Mouse (Mus musculus) cerebellum, postnatal 25 days (tissue): ENCODE data around the gene Pkdcc.
A peak's percentile ranks its signal among the peaks of the same experiment; 100 is the strongest.

Experiments
- DNase-seq, 2 experiments: peaks; one replicate each; pipeline ENCODE4 v3.0.0; 2021; ENCODE audit warnings: mixed read lengths in 2 of 2

Gene Pkdcc

DNA sequence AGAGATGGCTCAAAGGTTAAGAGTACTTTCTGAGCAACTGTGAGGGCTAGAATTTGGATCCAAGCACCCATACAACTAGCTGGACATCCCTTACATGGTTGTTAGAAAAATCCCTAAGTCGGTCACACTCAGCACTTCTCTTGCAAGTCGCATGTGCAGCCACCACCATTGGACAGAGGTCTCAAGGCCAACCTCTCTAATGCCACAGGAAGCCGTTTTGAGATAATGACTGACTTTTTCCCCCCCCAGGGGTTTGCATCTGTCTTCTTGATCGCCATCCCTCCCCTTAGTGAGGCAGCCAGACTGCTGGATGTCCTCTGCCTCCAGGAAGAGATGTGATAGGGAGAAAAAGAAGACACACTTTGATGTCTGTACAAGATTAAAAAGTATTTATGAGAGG is 32.1 kb downstream of the Pkdcc start:
- DNase-seq, result no peak

DNA sequence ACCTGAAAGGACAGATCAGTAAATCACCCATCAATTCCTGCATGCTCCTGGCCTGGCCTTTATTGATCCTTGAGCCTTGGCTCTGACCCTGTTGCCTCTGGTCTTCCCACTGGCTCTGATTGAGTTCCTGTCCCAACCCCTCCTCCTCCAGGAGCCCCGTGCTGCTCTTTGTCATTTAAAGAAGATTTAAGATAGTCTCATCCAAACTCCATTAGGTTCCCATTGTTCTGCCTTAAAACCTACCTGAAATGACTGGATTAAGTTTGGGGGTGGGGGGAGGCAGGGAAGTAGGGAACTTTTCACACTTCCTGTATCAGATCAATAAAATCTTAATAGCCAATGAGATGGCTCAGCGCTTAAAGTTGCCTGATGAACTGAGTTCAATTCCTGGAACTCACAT is 33.4 kb downstream of the Pkdcc start:
- no peak for DNase-seq

DNA sequence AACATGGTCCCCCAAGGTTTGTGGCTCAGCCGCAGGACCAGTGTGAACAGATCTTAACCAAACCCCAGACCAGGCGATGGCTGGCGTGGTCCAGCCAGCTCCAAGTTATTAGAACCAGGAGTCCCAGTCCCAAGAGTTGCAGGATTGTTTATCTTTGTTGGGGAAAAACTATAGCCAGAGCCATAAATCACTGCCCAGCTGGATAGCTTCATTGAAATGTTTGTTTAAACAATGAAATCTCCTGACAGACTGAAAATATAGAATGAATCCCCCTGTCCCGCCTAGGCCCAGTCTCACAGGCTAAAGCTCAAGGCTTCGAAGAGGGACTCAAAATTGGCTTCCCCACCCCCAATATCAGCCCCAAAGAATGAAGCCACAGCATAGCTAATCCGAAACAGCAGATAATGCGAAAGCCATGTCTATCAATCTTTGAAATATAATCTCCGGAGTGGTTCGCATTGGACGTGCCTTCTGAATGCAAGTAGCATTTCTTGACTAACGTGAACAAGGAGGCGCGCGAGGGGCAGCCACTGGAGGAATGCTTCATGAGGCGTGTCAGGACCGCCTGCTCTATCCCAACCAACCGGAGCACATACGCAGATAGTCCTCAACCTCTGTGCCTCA is 35.9 kb downstream of the Pkdcc start:
- DNase-seq, result no peak

GRCm38 (mm10) chr17:83253051-83253649 is 38.1 kb downstream of the Pkdcc start:
- peak; percentile 36 to 62 for DNase-seq

- DNase-seq, result peak; percentile 66 to 70
These were observed 52.4 kb downstream of the Pkdcc start for GRCm38 (mm10) chr17:83267202-83268128.

GRCm38 (mm10) chr17:83271509-83271908 is 56.4 kb downstream of the Pkdcc start:
- peak; percentile 75 to 85 for DNase-seq

DNA sequence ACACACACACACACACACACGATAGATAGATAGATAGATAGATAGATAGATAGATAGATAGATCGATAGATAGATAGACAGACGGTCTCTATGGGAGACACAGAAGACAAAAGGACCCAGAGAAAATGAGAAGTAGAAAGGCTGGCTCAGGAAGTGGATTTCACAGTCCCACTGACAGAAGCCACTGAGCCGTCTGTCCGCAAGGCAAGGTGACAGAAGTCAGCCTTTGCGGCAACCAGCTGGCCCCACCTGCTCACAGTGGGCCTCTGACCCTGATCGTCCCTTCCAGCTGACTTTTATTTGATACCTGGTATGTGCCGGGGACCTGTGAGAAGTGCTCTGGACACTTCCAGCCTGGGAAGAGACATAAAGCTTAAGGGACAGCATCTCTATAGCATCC is 57.5 kb downstream of the Pkdcc start:
- no peak for DNase-seq

- no peak for DNase-seq
These were observed 58.5 kb downstream of the Pkdcc start for GRCm38 (mm10) chr17:83273636-83274035.

DNA sequence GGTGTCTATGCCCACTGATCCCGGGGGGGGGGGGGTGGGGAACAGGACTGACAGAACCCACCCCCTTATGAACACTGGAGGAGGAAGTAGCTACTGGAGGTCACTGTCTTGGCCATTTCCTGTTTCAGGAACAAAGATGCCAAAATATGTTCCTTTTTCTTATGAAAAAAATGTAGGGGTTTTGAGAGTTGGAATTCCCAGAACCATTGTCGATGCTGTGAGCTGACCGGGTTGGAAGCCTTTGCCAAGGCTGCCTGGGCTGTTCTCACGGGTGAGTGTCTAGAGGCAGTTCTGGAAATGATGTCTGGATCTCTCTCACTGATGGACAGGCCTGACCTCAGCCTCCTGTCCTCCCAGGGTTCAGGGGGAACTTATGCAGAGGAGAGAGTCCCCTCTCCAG is 59.0 kb downstream of the Pkdcc start:
- no peak for DNase-seq
